Mouse (Mus musculus): ENCODE results near the gene Gm4353. TPM values are rescaled to one million over a fixed set of nuclear protein-coding genes. Genes with fewer than 3 reads are reported as not detected.

Gm4353 gene
- polyA plus RNA-seq, 1 experiment: 0.86 TPM

GRCm38 (mm10) chr7:116035504-116035903, 48.9 kb downstream of the Gm4353 start:
- Histone ChIP-seq H3K4me3 (ENCODE audit: insufficient read depth, low read depth, low read length) (no peak overlapping the region), H3K36me3 (ENCODE audit: control insufficient read depth, insufficient read depth, low read length) (no peaks in the 10 kb centered on the region), H3K4me1 (ENCODE audit: control insufficient read depth, insufficient read depth, low read length) (no peaks in the 10 kb centered on the region), H3K27me3 (replicated peaks; ENCODE audit: control insufficient read depth, insufficient read depth, low read length) (no peaks in the 10 kb centered on the region), H3K27ac (ENCODE audit: insufficient read depth, low read depth, low read length) (no peak overlapping the region)
- no peak for TF ChIP-seq CTCF (conservative IDR thresholded peaks at IDR 0.05; ENCODE audit: insufficient read depth, insufficient read length, low read depth, low read length)
- TF ChIP-seq POLR2A (IDR thresholded peaks at IDR 0.05; ENCODE audit: low read depth, low read length): no peak
- no peak for DNase-seq
- 87% methylated on average over 4 of the region's 4 CpGs for WGBS

GRCm38 (mm10) chr7:116034282-116034758, 50.1 kb downstream of the Gm4353 start:
- peak overlapping the region; percentile 46 for H3K4me3 ChIP-seq (ENCODE audit: insufficient read depth, low read depth, low read length)
- TF ChIP-seq CTCF (conservative IDR thresholded peaks at IDR 0.05; ENCODE audit: insufficient read depth, insufficient read length, low read depth, low read length) (no peak), POLR2A (IDR thresholded peaks at IDR 0.05; ENCODE audit: low read depth, low read length) (no peak)
- under 1% methylated on average over 25 of the region's 25 CpGs for WGBS
- no peaks in the 10 kb centered on the region for H3K36me3 ChIP-seq (ENCODE audit: control insufficient read depth, insufficient read depth, low read length)
- H3K4me1 ChIP-seq (ENCODE audit: control insufficient read depth, insufficient read depth, low read length): no peaks in the 10 kb centered on the region
- H3K27me3 ChIP-seq (replicated peaks; ENCODE audit: control insufficient read depth, insufficient read depth, low read length): no peaks in the 10 kb centered on the region
- H3K27ac ChIP-seq (ENCODE audit: insufficient read depth, low read depth, low read length): peak overlapping the region; percentile 6; the same call in 1 of the 2 replicates
- DNase-seq: peak; percentile 47

GRCm38 (mm10) chr7:116033371-116034241, 50.8 kb downstream of the Gm4353 start:
- H3K27ac ChIP-seq (ENCODE audit: insufficient read depth, low read depth, low read length): peak overlapping the region; percentile 18
- H3K4me1 ChIP-seq (ENCODE audit: control insufficient read depth, insufficient read depth, low read length): no peaks in the 10 kb centered on the region
- H3K27me3 ChIP-seq (replicated peaks; ENCODE audit: control insufficient read depth, insufficient read depth, low read length): no peaks in the 10 kb centered on the region
- DNase-seq: peak; percentile 59
- under 1% methylated on average over 54 of the region's 54 CpGs for WGBS
- peak overlapping the region; percentile 46 for H3K4me3 ChIP-seq (ENCODE audit: insufficient read depth, low read depth, low read length)
- TF ChIP-seq POLR2A (IDR thresholded peaks at IDR 0.05; ENCODE audit: low read depth, low read length) (no peak), CTCF (conservative IDR thresholded peaks at IDR 0.05; ENCODE audit: insufficient read depth, insufficient read length, low read depth, low read length) (no peak)
- no peaks in the 10 kb centered on the region for H3K36me3 ChIP-seq (ENCODE audit: control insufficient read depth, insufficient read depth, low read length)

Other genes with a start within 250 kb of the Gm4353 start
- 33.0 and 37.1 TPM in 2 replicates for gene Sox6, start 45.8 kb downstream of the Gm4353 start, polyA plus RNA-seq (2012; rRNA removed)
- 43.8 and 53.3 TPM in 2 replicates for gene 1110004F10Rik, start 45.2 kb downstream of the Gm4353 start, polyA plus RNA-seq (2012; rRNA removed)
- gene Plekha7, start 223.7 kb upstream of the Gm4353 start, polyA plus RNA-seq (2012; rRNA removed): 29.5 and 33.6 TPM in 2 replicates
- 145 and 243 TPM in 2 replicates for gene Rps13, start 249.6 kb upstream of the Gm4353 start, polyA plus RNA-seq (2012; rRNA removed)